Mouse (Mus musculus) liver, postnatal 0 days (tissue): ENCODE measurements around the gene Snx29. TPM values are rescaled to one million over a fixed set of nuclear protein-coding genes. Genes with fewer than 3 reads are reported as not detected.
A peak's percentile ranks its signal among the peaks of the same experiment; 100 is the strongest.

Experiments
- ATAC-seq: fragments of 200-750 bp; cut with Nextera tagmentation; 2 replicates; pipeline ENCODE4 v1.8.0; 2017; ENCODE audit warnings: mild to moderate bottlenecking, moderate library complexity
- DNase-seq: peaks from one replicate; pipeline ENCODE4 v3.0.0-alpha.2; 2016
- H3K27ac ChIP-seq: fragments of 300-500 bp; sonication (generic); 2 replicates; pipeline ENCODE4 v1.5.1; 2014; ENCODE audit warnings: antibody characterized with exemption, moderate library complexity, mild to moderate bottlenecking, low read depth
- H3K27me3 ChIP-seq: fragments of 300-500 bp; sonication (generic); 2 replicates; pipeline ENCODE4 v1.6.1; 2014; ENCODE audit warnings: low read length, control low read depth, mixed read lengths; ENCODE audit not compliant: insufficient read depth
- H3K36me3 ChIP-seq: fragments of 300-500 bp; sonication (generic); replicated peaks from 2 replicates; pipeline ENCODE4 v1.6.1; 2014; ENCODE audit warnings: mild to moderate bottlenecking, control low read depth, low read length, moderate library complexity, mixed read lengths; ENCODE audit not compliant: insufficient read depth
- H3K4me1 ChIP-seq: fragments of 300-500 bp; sonication (generic); 2 replicates; pipeline ENCODE4 v1.6.1; 2014; ENCODE audit warnings: antibody characterized with exemption, mild to moderate bottlenecking, control low read depth; ENCODE audit not compliant: insufficient read depth
- H3K4me2 ChIP-seq: fragments of 300-500 bp; sonication (generic); 2 replicates; pipeline ENCODE4 v1.6.1; 2014; ENCODE audit warnings: low read depth, mild to moderate bottlenecking, low read length, moderate library complexity, mixed read lengths
- H3K4me3 ChIP-seq: fragments of 300-500 bp; sonication (generic); 2 replicates; pipeline ENCODE4 v1.5.1; 2014; ENCODE audit warnings: low read depth, low read length
- H3K9ac ChIP-seq: fragments of 300-500 bp; sonication (generic); replicated peaks from 2 replicates; pipeline ENCODE4 v1.6.1; 2014; ENCODE audit warnings: mild to moderate bottlenecking, moderate library complexity
- H3K9me3 ChIP-seq: fragments of 300-500 bp; sonication (generic); 2 replicates; pipeline ENCODE4 v1.6.1; 2016; ENCODE audit warnings: mild to moderate bottlenecking, control low read depth, low read length, mixed read lengths
- CTCF ChIP-seq: sonication (generic); IDR thresholded peaks from 2 replicates; pipeline ENCODE4 v1.5.1; 2016; ENCODE audit warnings: antibody characterized with exemption, low read depth
- EP300 ChIP-seq: IDR thresholded peaks from 2 replicates; pipeline ENCODE4 v1.6.1; 2016; ENCODE audit warnings: antibody characterized with exemption, low read depth, mild to moderate bottlenecking
- WGBS: fragments of 180-500 bp; shearing (Covaris S2); extraction: QIAGEN DNeasy Blood & Tissue Kit; methylation state at CpG from one replicate; pipeline ENCODE4 v1.1.7; 2014; ENCODE audit not compliant: insufficient replicate concordance; 5-methylcytosine and 5-hydroxymethylcytosine counted together
- polyA plus RNA-seq: library from polyadenylated mRNA; unstranded; fragments of >200 nt; fragmentation: Nextera tagmentation; extraction: Ambion mirVana; gene quantifications from 2 replicates; pipeline ENCODE4 v1.2.1, GENCODE M21; 2015

Snx29 gene
- polyA plus RNA-seq, 1 experiment from 2014 or later = 2.3 TPM

DNA sequence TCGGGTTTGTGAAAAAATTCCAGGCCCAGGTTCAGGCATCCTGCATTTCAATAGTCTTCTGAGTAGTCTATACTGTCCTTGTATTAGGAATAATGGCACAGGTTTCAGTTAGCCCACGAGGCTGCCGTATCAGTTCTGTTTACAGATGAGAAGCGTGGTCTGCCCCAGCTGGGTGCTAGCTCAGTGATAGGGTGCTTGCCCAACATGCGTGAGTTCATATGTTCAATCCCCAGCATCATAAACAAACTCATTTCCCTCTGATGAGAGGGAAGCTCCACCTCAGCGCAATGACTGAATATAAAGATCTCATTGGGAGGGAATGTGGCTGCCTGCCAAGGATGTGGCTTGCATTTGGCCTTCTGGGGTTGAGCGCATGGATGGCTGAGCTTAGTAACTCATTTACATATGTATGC, 47.4 kb downstream of the Snx29 start:
- H3K9ac ChIP-seq = no peak overlapping the region
- WGBS = 61% methylated on average over 7 of the region's 7 CpGs
- ATAC-seq = no peak
- H3K27me3 ChIP-seq = no peaks in the 10 kb centered on the region
- H3K9me3 ChIP-seq = no peaks in the 10 kb centered on the region
- H3K4me3 ChIP-seq = no peak overlapping the region
- no peak for TF ChIP-seq EP300
- H3K4me2 ChIP-seq = no peak overlapping the region
- 0 out of 2 replicates have a peak, but pooled peaks cover 6% of the 10 kb centered on the region for H3K36me3 ChIP-seq
- no peak for DNase-seq
- H3K27ac ChIP-seq = no peak overlapping the region
- peaks cover 3% of the 10 kb centered on the region; the same call in 1 of the 2 replicates for H3K4me1 ChIP-seq

DNA sequence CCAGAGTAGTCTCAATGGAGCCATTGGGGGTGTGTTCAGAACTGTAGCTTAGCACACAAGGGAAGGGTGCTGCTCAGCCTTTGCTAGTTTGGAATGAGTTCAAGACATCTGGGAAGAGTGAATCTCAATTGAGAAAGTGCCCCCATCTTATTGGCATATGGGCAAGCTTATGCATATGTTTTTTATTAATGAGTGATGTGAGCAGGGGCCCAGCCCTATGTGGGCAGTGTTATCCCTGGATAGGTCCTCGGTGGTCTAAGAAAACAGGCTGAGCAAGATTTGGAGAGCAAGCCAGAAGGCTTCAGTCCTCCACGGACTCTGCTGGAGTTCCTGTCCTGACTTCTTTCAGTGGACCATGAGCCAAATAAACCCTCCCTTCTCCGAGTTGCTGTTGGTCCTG, 56.6 kb downstream of the Snx29 start:
- no peak for ATAC-seq
- Histone ChIP-seq H3K27ac (no peak overlapping the region), H3K4me1 (no peaks in the 10 kb centered on the region), H3K36me3 (no peaks in the 10 kb centered on the region), H3K9ac (no peak overlapping the region), H3K27me3 (no peaks in the 10 kb centered on the region), H3K9me3 (no peaks in the 10 kb centered on the region), H3K4me2 (no peak overlapping the region), H3K4me3 (no peak overlapping the region)
- no peak for DNase-seq
- 72% methylated on average over 3 of the region's 3 CpGs for WGBS
- TF ChIP-seq EP300 (no peak), CTCF (no peak)

DNA sequence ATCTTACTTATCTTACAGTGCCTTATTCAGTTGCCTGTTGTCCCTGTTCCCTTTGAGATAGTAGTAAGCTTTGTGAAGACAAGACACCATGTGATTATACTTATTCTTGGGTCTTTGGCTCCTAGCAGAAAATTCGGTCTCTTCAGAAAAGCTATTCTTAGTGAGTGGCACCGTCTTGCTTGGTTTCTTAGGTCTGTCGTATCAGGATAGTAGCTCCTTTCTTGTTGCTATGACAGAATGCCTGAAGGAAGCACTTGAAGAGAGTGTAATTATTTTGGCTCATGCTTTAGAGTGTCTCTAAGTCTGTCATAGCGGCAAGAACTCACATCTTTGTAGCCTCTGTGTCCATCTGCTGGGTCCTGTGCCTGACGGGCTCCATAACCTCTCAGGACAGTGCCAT, 57.3 kb downstream of the Snx29 start:
- Histone ChIP-seq H3K27ac (no peak overlapping the region), H3K9me3 (no peaks in the 10 kb centered on the region), H3K27me3 (no peaks in the 10 kb centered on the region), H3K9ac (no peak overlapping the region), H3K36me3 (no peaks in the 10 kb centered on the region), H3K4me3 (no peak overlapping the region), H3K4me2 (no peak overlapping the region), H3K4me1 (peaks cover 3% of the 10 kb centered on the region; the same call in 1 of the 2 replicates)
- no peak for DNase-seq
- ATAC-seq = no peak
- TF ChIP-seq EP300 = no peak
- no peak for TF ChIP-seq CTCF
- WGBS = 80% methylated on average over 5 of the region's 5 CpGs

DNA sequence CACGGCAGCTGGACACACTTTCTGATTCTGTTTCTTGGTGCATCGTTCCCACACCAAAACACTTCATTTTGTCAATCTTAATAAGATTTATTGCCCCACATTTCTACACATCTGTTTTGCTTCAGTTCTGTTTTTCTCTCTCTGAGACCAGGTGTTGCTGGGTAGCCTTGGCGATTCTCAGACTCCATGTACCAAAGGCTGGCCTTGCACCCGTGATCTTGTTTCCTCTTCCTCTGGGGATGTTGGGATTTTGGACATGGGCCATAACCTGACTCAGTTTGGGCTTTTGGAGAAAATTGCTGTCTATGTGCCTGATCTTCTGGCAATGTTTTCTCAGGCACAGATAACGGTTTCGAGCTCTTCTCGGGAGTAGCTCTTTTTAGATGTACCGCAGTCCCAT, 58.2 kb downstream of the Snx29 start:
- TF ChIP-seq EP300 (no peak), CTCF (no peak)
- no peaks in the 10 kb centered on the region for H3K27me3 ChIP-seq
- H3K36me3 ChIP-seq = no peaks in the 10 kb centered on the region
- no peak overlapping the region for H3K27ac ChIP-seq
- peaks cover 3% of the 10 kb centered on the region; the same call in 1 of the 2 replicates for H3K4me1 ChIP-seq
- H3K9me3 ChIP-seq = no peaks in the 10 kb centered on the region
- no peak overlapping the region for H3K4me3 ChIP-seq
- ATAC-seq (no peak), DNase-seq (no peak)
- H3K4me2 ChIP-seq = no peak overlapping the region
- H3K9ac ChIP-seq = no peak overlapping the region
- WGBS = 79% methylated on average over 8 of the region's 8 CpGs

DNA sequence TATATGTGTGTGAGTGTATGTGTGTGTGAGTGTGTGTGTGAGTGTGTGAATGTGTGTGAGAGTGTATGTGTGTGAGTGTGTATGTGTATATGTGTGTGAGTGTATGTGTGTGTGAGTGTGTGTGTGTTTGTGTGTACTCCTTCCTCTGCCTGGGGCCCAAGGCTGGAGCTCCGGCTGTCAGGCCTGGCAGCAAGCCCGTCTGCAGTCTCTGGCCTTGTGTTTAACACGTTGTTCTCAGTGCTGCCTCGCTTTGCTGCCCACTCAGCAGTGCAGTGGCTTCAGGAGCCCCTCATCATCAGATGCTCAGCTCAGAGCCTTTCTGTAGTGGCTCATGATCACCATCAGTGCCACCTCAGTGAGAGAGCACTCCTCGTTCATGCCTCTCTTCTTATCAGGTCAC, 61.7 kb downstream of the Snx29 start:
- WGBS = 59% methylated on average over 5 of the region's 5 CpGs
- no peaks in the 10 kb centered on the region for H3K9me3 ChIP-seq
- H3K4me3 ChIP-seq = no peak overlapping the region
- H3K36me3 ChIP-seq = no peaks in the 10 kb centered on the region
- no peak overlapping the region for H3K9ac ChIP-seq
- ATAC-seq = no peak
- H3K27me3 ChIP-seq = no peaks in the 10 kb centered on the region
- no peak overlapping the region for H3K4me2 ChIP-seq
- H3K4me1 ChIP-seq = peaks cover 5% of the 10 kb centered on the region; the same call in 1 of the 2 replicates
- DNase-seq = no peak
- TF ChIP-seq CTCF (no peak), EP300 (no peak)
- no peak overlapping the region for H3K27ac ChIP-seq

DNA sequence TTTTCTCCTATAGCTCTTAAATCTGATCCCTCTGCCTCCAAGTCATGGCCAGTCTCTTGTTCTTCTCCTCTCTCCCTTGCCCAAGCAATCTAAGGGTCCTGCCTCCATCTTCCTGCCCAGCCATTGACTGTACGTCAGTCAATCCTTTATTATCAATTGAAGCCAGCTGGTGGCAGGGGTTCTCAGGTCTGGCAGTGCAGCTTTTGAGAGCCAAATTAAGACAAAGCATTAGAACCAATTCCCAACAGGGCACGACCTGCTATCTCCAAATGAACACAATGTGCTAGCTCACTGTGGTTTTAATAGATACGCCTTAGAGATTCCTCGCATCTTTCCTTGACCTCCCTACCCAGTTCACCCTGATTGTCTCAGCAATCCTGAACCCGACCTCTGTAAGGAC, 62.4 kb downstream of the Snx29 start:
- 39% methylated on average over 5 of the region's 5 CpGs for WGBS
- ATAC-seq (peak; percentile 33; the same call in 1 of the 2 replicates), DNase-seq (no peak)
- peaks cover 5% of the 10 kb centered on the region; the same call in 1 of the 2 replicates for H3K4me1 ChIP-seq
- no peak overlapping the region for H3K4me3 ChIP-seq
- TF ChIP-seq CTCF = no peak
- no peak for TF ChIP-seq EP300
- no peaks in the 10 kb centered on the region for H3K36me3 ChIP-seq
- H3K9me3 ChIP-seq = no peaks in the 10 kb centered on the region
- H3K4me2 ChIP-seq = no peak overlapping the region
- no peaks in the 10 kb centered on the region for H3K27me3 ChIP-seq
- peak overlapping the region; percentile 57; the same call in 1 of the 2 replicates for H3K27ac ChIP-seq
- no peak overlapping the region for H3K9ac ChIP-seq

DNA sequence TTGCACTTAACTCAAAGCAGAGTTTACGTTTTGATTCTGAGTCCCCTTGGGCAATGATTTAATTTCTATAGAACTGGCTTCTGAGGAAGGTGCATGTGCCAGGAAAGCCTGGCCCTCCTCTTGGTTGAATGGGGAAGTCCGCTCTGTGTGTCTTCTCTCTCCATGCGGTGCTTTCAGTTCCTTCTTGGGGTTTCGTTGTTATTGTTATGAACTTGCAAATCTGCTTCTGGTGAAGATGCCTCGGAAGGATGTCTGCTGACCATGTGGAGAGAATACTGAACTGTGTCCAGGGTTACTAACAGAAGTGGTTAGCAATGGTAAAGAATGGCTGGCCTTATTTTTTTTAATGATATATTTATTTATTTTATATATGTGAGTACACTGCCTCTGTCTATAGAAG, 63.1 kb downstream of the Snx29 start:
- ATAC-seq (peak; percentile 59; the same call in 1 of the 2 replicates), DNase-seq (peak; percentile 32)
- H3K4me1 ChIP-seq = peaks cover 5% of the 10 kb centered on the region; the same call in 1 of the 2 replicates
- H3K9me3 ChIP-seq = no peaks in the 10 kb centered on the region
- H3K4me3 ChIP-seq = no peak overlapping the region
- no peaks in the 10 kb centered on the region; the same call in 1 of the 2 replicates for H3K36me3 ChIP-seq
- 38% methylated on average over 5 of the region's 5 CpGs for WGBS
- H3K27ac ChIP-seq = 0 out of 2 replicates have a peak overlapping the region, but pooled peaks have one; percentile 57
- no peaks in the 10 kb centered on the region for H3K27me3 ChIP-seq
- no peak for TF ChIP-seq CTCF
- TF ChIP-seq EP300 = no peak
- no peak overlapping the region for H3K4me2 ChIP-seq
- no peak overlapping the region for H3K9ac ChIP-seq
